13 mouse cellular contexts compared by ENCODE assay signal in the genomic region with DNA sequence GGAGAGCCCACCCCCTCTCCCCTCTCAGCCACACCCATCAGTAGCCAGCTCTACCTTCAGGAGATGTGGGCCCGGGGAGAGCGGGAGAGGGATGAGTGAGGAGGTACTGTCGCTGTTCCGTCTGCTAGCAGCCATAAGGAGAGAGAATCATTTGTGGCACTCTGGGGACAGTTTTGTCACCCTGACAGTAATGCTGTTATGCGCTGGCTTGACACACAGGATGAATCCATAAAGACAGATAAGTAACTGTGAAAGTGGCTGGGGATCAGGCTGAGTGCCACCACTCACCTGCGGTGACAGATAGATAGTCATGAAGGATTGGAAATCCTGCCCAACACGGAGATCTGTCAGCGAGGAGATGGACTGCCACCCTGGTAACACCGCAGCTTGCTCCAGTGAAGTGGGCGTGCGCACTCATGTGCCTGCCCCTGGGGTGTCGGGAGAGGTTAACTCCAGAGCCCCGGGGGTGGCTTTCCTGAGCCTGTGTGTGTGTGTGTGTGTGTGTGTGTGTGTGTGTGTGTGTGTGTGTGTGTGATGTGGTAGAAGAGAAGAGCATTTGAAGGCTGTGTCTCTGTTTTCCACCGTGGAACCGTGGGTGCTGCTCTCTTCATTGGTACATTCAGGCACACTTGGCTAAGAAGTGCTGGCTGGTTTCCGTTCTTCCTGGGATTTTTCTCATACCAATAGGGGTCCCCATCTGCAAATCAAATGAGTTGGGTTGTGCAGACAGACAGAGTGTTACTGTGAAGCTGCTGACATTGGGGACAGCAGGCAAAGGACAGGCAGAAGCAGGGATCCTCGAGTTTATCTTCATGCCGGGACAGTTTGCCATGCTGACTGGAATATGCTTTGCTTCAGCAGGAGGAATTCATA.
DNase-seq lines count a peak whose midpoint lies in the region; ATAC-seq and TF ChIP-seq lines count a peak whose summit lies in the region.
"Had no signal": no experiment of that assay in that cellular context is flagged by ENCODE, and none has a peak within 500 bp of the region (broad histone marks: within the 10 kb centered on the region; RNA-seq: fewer than 3 reads in every experiment).

No protein-coding gene starts in this region.

- no peak overlapping the region for H3K4me3 ChIP-seq in midbrain, embryonic 10.5 days
- no peak overlapping the region for H3K4me3 ChIP-seq in midbrain, embryonic 11.5 days (ENCODE audit: low read depth, low read length)
- H3K4me3 ChIP-seq in neural tube, embryonic 13.5 days: no peak overlapping the region
- H3K4me3 ChIP-seq in gastrocnemius, adult 2 months: no peak overlapping the region
- H3K4me3 ChIP-seq: forebrain, embryonic 15.5 days had no signal

- no peak for DNase-seq in frontal cortex, postnatal 10 days (ENCODE audit: low spot score in 2 of 2)
- peak; percentile 16 for DNase-seq in midbrain, embryonic 10.5 days (ENCODE audit: low spot score)
- DNase-seq in midbrain, embryonic 11.5 days (ENCODE audit: low spot score, missing footprints): no peak
- DNase-seq in layer of hippocampus, adult 18-20 months (ENCODE audit: low spot score in 2 of 2): peak; percentile 22 to 80
- DNase-seq in gastrocnemius, adult 2 months: no peak
- DNase-seq: B cell, adult 2 months; embryo, embryonic 11 days; kidney, adult 11 months; right cerebral cortex, adult 18-20 months had no signal

- ATAC-seq in frontal cortex, adult (ENCODE audit: low TSS enrichment): peak; percentile 36
- no peak for ATAC-seq in midbrain, embryonic 11.5 days (ENCODE audit: low FRiP score)
- ATAC-seq in neural tube, embryonic 13.5 days (ENCODE audit: low read depth): peak; percentile 29; the same call in 1 of the 2 replicates
- no peak for ATAC-seq in megakaryocyte, adult 5-6 weeks (ENCODE audit: poor library complexity, severe bottlenecking)
- ATAC-seq: forebrain, embryonic 15.5 days had no signal

- no peak for TF ChIP-seq CTCF in gastrocnemius, adult 2 months (IDR thresholded peaks at IDR 0.05)

- intact Hi-C loops in gastrocnemius, adult 2 months (cut with DNase I): loop anchor here (5.0 kb wide), 2 partner anchors 54 to 74 kb away; no protein-coding TSS in a partner anchor

- WGBS in midbrain, embryonic 10.5 days: 42% methylated on average over 18 of the region's 18 CpGs
- 37% methylated on average over 18 of the region's 18 CpGs for WGBS in midbrain, embryonic 11.5 days
- WGBS in neural tube, embryonic 13.5 days: 12% methylated on average over 18 of the region's 18 CpGs

- peaks cover 61% of the 10 kb centered on the region for H3K4me1 ChIP-seq in midbrain, embryonic 10.5 days
- peaks cover 28% of the 10 kb centered on the region for H3K4me1 ChIP-seq in midbrain, embryonic 11.5 days (ENCODE audit: control insufficient read depth, insufficient read depth, low read length)
- H3K4me1 ChIP-seq in neural tube, embryonic 13.5 days (replicated peaks): peaks cover 77% of the 10 kb centered on the region

- no peaks in the 10 kb centered on the region for H3K9me3 ChIP-seq in midbrain, embryonic 10.5 days (replicated peaks)
- H3K9me3 ChIP-seq in midbrain, embryonic 11.5 days (ENCODE audit: control insufficient read depth, low read length): no peaks in the 10 kb centered on the region
- H3K9me3 ChIP-seq in neural tube, embryonic 13.5 days: no peaks in the 10 kb centered on the region
- H3K9me3 ChIP-seq: forebrain, embryonic 15.5 days had no signal

- H3K36me3 ChIP-seq in midbrain, embryonic 10.5 days: no peaks in the 10 kb centered on the region
- no peaks in the 10 kb centered on the region for H3K36me3 ChIP-seq in midbrain, embryonic 11.5 days (ENCODE audit: control insufficient read depth, insufficient read depth, low read length)
- H3K36me3 ChIP-seq in neural tube, embryonic 13.5 days: no peaks in the 10 kb centered on the region
- H3K36me3 ChIP-seq: forebrain, embryonic 15.5 days had no signal

- no peak overlapping the region for H3K4me2 ChIP-seq in midbrain, embryonic 11.5 days
- no peak overlapping the region for H3K4me2 ChIP-seq in neural tube, embryonic 13.5 days
- H3K4me2 ChIP-seq: forebrain, embryonic 15.5 days had no signal

- H3K9ac ChIP-seq in midbrain, embryonic 11.5 days (ENCODE audit: low read length): no peak overlapping the region; the same call in 1 of the 2 replicates
- no peak overlapping the region for H3K9ac ChIP-seq in neural tube, embryonic 13.5 days
- H3K9ac ChIP-seq: forebrain, embryonic 15.5 days had no signal

- peaks cover 52% of the 10 kb centered on the region for H3K27me3 ChIP-seq in midbrain, embryonic 10.5 days (ENCODE audit: low read depth, poor library complexity, severe bottlenecking)
- peaks cover 6% of the 10 kb centered on the region for H3K27me3 ChIP-seq in midbrain, embryonic 11.5 days (ENCODE audit: control insufficient read depth, insufficient read depth, low read length)
- peaks cover 66% of the 10 kb centered on the region for H3K27me3 ChIP-seq in neural tube, embryonic 13.5 days

- no peak overlapping the region; the same call in 1 of the 2 replicates for H3K27ac ChIP-seq in midbrain, embryonic 10.5 days (replicated peaks)
- no peak overlapping the region for H3K27ac ChIP-seq in midbrain, embryonic 11.5 days (ENCODE audit: low read depth, low read length)
- H3K27ac ChIP-seq in neural tube, embryonic 13.5 days (replicated peaks): no peak overlapping the region; the same call in 1 of the 2 replicates
- no peak overlapping the region for H3K27ac ChIP-seq in gastrocnemius, adult 2 months
- H3K27ac ChIP-seq: forebrain, embryonic 15.5 days had no signal

Comparison
In these comparisons a context has a peak if more than half of its experiments do, and no peak if none do; other contexts are left out.
1. DNase-seq: peak in midbrain, embryonic 10.5 days (single experiment) and layer of hippocampus, adult 18-20 months (2 of 2); none in frontal cortex, postnatal 10 days (0 of 2), midbrain, embryonic 11.5 days (single experiment) and gastrocnemius, adult 2 months (single experiment).
2. ATAC-seq: peak in frontal cortex, adult (single experiment) and neural tube, embryonic 13.5 days (single experiment); none in midbrain, embryonic 11.5 days (single experiment) and megakaryocyte, adult 5-6 weeks (single experiment).